Mouse (Mus musculus) olfactory bulb, adult 2 months (tissue): ENCODE data around the gene Gpm6a.

Experiments
- CTCF ChIP-seq: fragments of 200-500 bp; IDR thresholded peaks from 2 replicates; pipeline ENCODE4 v1.5.1; 2012; ENCODE audit warnings: low read depth, mild to moderate bottlenecking, low read length, moderate library complexity; ENCODE audit not compliant: insufficient read depth
- POLR2A ChIP-seq: fragments of 200-500 bp; IDR thresholded peaks from 2 replicates; pipeline ENCODE4 v1.6.1; 2012; ENCODE audit warnings: mild to moderate bottlenecking, low read depth, low read length, moderate library complexity; ENCODE audit not compliant: insufficient read depth

- TF ChIP-seq CTCF = no peak
- TF ChIP-seq POLR2A = no peak
These were observed 1.3 kb upstream of the Gpm6a start for GRCm38 (mm10) chr8:54953351-54953750.
